Mouse (Mus musculus): Measurements from ENCODE around the gene S100a8. TPM values are rescaled to one million over a fixed set of nuclear protein-coding genes. Genes with fewer than 3 reads are reported as not detected.

S100a8 gene
- polyA plus RNA-seq, 1 experiment from 2014 or later: 4.2 TPM

GRCm38 (mm10) chr3:90708523-90709202 lies 39.9 kb downstream of the S100a8 start:
- 24% methylated on average over 4 of the region's 4 CpGs for WGBS
- H3K27ac ChIP-seq (ENCODE audit: low read depth, low read length): no peak overlapping the region
- H3K4me1 ChIP-seq (ENCODE audit: control insufficient read depth, insufficient read depth, low read length): no peaks in the 10 kb centered on the region
- H3K36me3 ChIP-seq (ENCODE audit: control insufficient read depth, insufficient read depth, low read length): no peaks in the 10 kb centered on the region
- no peaks in the 10 kb centered on the region for H3K27me3 ChIP-seq (ENCODE audit: control insufficient read depth, insufficient read depth, low read length)
- H3K9me3 ChIP-seq (ENCODE audit: control insufficient read depth, low read length): no peaks in the 10 kb centered on the region
- H3K4me3 ChIP-seq (ENCODE audit: low read length): no peak overlapping the region
- no peak for ATAC-seq (ENCODE audit: low FRiP score, low TSS enrichment)
- no peak overlapping the region for H3K9ac ChIP-seq (ENCODE audit: low read depth, low read length)
- no peak overlapping the region for H3K4me2 ChIP-seq (replicated peaks; ENCODE audit: low read depth, low read length)

- H3K27ac ChIP-seq (ENCODE audit: low read depth, low read length): no peak overlapping the region
- no peak overlapping the region for H3K4me2 ChIP-seq (replicated peaks; ENCODE audit: low read depth, low read length)
- WGBS: 48% methylated on average over 12 of the region's 12 CpGs
- no peak overlapping the region for H3K9ac ChIP-seq (ENCODE audit: low read depth, low read length)
- peak; percentile 85 for ATAC-seq (ENCODE audit: low FRiP score, low TSS enrichment)
- H3K4me1 ChIP-seq (ENCODE audit: control insufficient read depth, insufficient read depth, low read length): no peaks in the 10 kb centered on the region
- H3K36me3 ChIP-seq (ENCODE audit: control insufficient read depth, insufficient read depth, low read length): no peaks in the 10 kb centered on the region
- H3K4me3 ChIP-seq (ENCODE audit: low read length): no peak overlapping the region
- no peaks in the 10 kb centered on the region for H3K27me3 ChIP-seq (ENCODE audit: control insufficient read depth, insufficient read depth, low read length)
- no peaks in the 10 kb centered on the region for H3K9me3 ChIP-seq (ENCODE audit: control insufficient read depth, low read length)
Observed at GRCm38 (mm10) chr3:90709591-90710460, 41.0 kb downstream of the S100a8 start.

Other genes with a start within 250 kb of the S100a8 start
- 24.0 and 39.2 TPM in 2 replicates for gene Ints3, start 235.4 kb upstream of the S100a8 start, polyA plus RNA-seq (2014; fragmentation: Nextera tagmentation; extraction: Ambion mirVana)
- 11.0 and 12.3 TPM in 2 replicates for gene Npr1, start 203.1 kb upstream of the S100a8 start, polyA plus RNA-seq (2014; fragmentation: Nextera tagmentation; extraction: Ambion mirVana)
- gene Ilf2, start 192.9 kb upstream of the S100a8 start, polyA plus RNA-seq (2014; fragmentation: Nextera tagmentation; extraction: Ambion mirVana): 245 and 262 TPM in 2 replicates
- 58.5 and 67.6 TPM in 2 replicates for gene Snapin, start 177.9 kb upstream of the S100a8 start, polyA plus RNA-seq (2014; fragmentation: Nextera tagmentation; extraction: Ambion mirVana)
- gene Chtop, start 159.5 kb upstream of the S100a8 start, polyA plus RNA-seq (2014; fragmentation: Nextera tagmentation; extraction: Ambion mirVana): 98.8 and 105 TPM in 2 replicates
- 50.7 and 55.9 TPM in 2 replicates for gene S100a1, start 154.6 kb upstream of the S100a8 start, polyA plus RNA-seq (2014; fragmentation: Nextera tagmentation; extraction: Ambion mirVana)
- 30.2 and 38.0 TPM in 2 replicates for gene S100a13, start 154.5 kb upstream of the S100a8 start, polyA plus RNA-seq (2014; fragmentation: Nextera tagmentation; extraction: Ambion mirVana)
- gene S100a14, start 142.1 kb upstream of the S100a8 start, polyA plus RNA-seq (2014; fragmentation: Nextera tagmentation; extraction: Ambion mirVana): 1.1 and 1.6 TPM in 2 replicates
- gene S100a16, start 131.7 kb upstream of the S100a8 start, polyA plus RNA-seq (2014; fragmentation: Nextera tagmentation; extraction: Ambion mirVana): 175 and 198 TPM in 2 replicates
- 0.06 TPM in 1 of 2 replicates, not detected in the other for gene S100a3, start 108.4 kb upstream of the S100a8 start, polyA plus RNA-seq (2014; fragmentation: Nextera tagmentation; extraction: Ambion mirVana)
- gene S100a2, start 78.7 kb upstream of the S100a8 start, polyA plus RNA-seq (2014; fragmentation: Nextera tagmentation; extraction: Ambion mirVana): not detected in 2 replicates
- gene Gm42674, start 67.1 kb upstream of the S100a8 start, polyA plus RNA-seq (2014; fragmentation: Nextera tagmentation; extraction: Ambion mirVana): not detected in 2 replicates
- gene S100a4, start 65.2 kb upstream of the S100a8 start, polyA plus RNA-seq (2014; fragmentation: Nextera tagmentation; extraction: Ambion mirVana): 2.7 and 3.9 TPM in 2 replicates
- gene S100a5, start 60.5 kb upstream of the S100a8 start, polyA plus RNA-seq (2014; fragmentation: Nextera tagmentation; extraction: Ambion mirVana): 0.56 TPM in 1 of 2 replicates, not detected in the other
- gene S100a6, start 56.1 kb upstream of the S100a8 start, polyA plus RNA-seq (2014; fragmentation: Nextera tagmentation; extraction: Ambion mirVana): 115 and 148 TPM in 2 replicates
- gene S100a7a, start 15.0 kb upstream of the S100a8 start, polyA plus RNA-seq (2014; fragmentation: Nextera tagmentation; extraction: Ambion mirVana): not detected in 2 replicates
- 1.3 and 2.0 TPM in 2 replicates for gene S100a9, start 26.7 kb downstream of the S100a8 start, polyA plus RNA-seq (2014; fragmentation: Nextera tagmentation; extraction: Ambion mirVana)
- gene Pglyrp4, start 57.9 kb downstream of the S100a8 start, polyA plus RNA-seq (2014; fragmentation: Nextera tagmentation; extraction: Ambion mirVana): not detected in 2 replicates
- gene Gm5849, start 108.9 kb downstream of the S100a8 start, polyA plus RNA-seq (2014; fragmentation: Nextera tagmentation; extraction: Ambion mirVana): not detected in 2 replicates

All from kidney, embryonic 14.5 days (tissue).